Mouse (Mus musculus): ENCODE measurements around the gene Tceanc2. TPM values are rescaled to one million over a fixed set of nuclear protein-coding genes. Genes with fewer than 3 reads are reported as not detected.

Tceanc2 gene
- total and polyA plus RNA-seq, 3 experiments = 16.5 to 34.8 (median 24.8) TPM

DNA sequence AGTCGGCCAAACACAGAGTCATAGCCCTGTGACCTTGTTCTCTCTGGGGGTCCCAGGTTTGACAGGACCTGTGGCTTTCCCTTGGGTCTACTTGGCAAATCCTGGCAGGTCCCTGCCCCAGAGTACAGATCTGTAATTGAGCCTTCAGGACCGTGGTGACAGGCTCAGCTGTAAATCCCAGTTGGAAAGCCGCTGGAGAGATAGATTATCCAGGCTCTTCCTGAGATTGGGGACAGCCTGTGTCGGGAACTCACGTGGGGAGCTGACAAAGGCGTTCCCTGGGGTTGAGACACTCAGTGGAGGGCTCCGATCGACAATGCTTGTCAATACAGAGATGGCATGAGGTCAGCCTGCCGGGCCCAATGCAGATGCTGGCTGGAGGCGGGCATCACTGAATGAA lies 52.5 kb downstream of the Tceanc2 start:
- no peak overlapping the region for H3K9ac ChIP-seq (ENCODE audit: insufficient read depth, low read depth)
- no peaks in the 10 kb centered on the region for H3K36me3 ChIP-seq (replicated peaks in 1 of 2; ENCODE audit: control insufficient read depth in 1 of 2, insufficient read depth in 1 of 2, low read length in 1 of 2)
- no peak overlapping the region for H3K4me3 ChIP-seq (replicated peaks in 1 of 3; ENCODE audit: low read depth in 2 of 3, low read length in 2 of 3, poor library complexity in 1 of 3)
- no peaks in the 10 kb centered on the region for H3K27me3 ChIP-seq (replicated peaks)
- no peak for TF ChIP-seq CHD1 (IDR thresholded peaks at IDR 0.05; ENCODE audit: low read depth, low read length)
- TF ChIP-seq ZC3H11A (IDR thresholded peaks at IDR 0.05; ENCODE audit: low read depth, low read length) = no peak
- TF ChIP-seq PAX5 (IDR thresholded peaks at IDR 0.05; ENCODE audit: low read length) = no peak
- no peak for TF ChIP-seq CTCF (conservative IDR thresholded peaks at IDR 0.05 in 1 of 2, IDR thresholded peaks at IDR 0.05 in 1 of 2; ENCODE audit: low read depth in 2 of 2, low read length in 2 of 2)
- no peak for TF ChIP-seq POLR2A (IDR thresholded peaks at IDR 0.05; ENCODE audit: low read depth, low read length)
- no peak for TF ChIP-seq MYC (IDR thresholded peaks at IDR 0.05; ENCODE audit: low read depth, low read length)
- no peak for TF ChIP-seq USF1 (IDR thresholded peaks at IDR 0.05; ENCODE audit: low read depth, low read length)
- no peak for TF ChIP-seq JUN (IDR thresholded peaks at IDR 0.05; ENCODE audit: insufficient read depth, low read depth, low read length)
- in situ Hi-C loops (cut with MboI; ENCODE audit: low pct_ligation_motif_present, low pct_unique_long_range_greater_than_20kb, low sequenced_read_pairs) (no loop called here), dilution Hi-C loops (cut with MboI; ENCODE audit: extremely low pct_ligation_motif_present, extremely low pct_unique_long_range_greater_than_20kb, low sequenced_read_pairs) (no loop called here)
- no peaks in the 10 kb centered on the region for H3K9me3 ChIP-seq (replicated peaks; ENCODE audit: low read length)
- H3K79me2 ChIP-seq (replicated peaks; ENCODE audit: control insufficient read depth, extremely low read depth, insufficient read depth, poor library complexity, severe bottlenecking) = no peaks in the 10 kb centered on the region
- no peak for DNase-seq (ENCODE audit: extremely low read depth)
- no peak overlapping the region for H3K27ac ChIP-seq (ENCODE audit: insufficient read depth, low read depth)
- H3K4me2 ChIP-seq (ENCODE audit: insufficient read depth, low read depth, poor library complexity, severe bottlenecking) = no peak overlapping the region
- peaks cover 15 to 43% of the 10 kb centered on the region in 2 experiments for H3K4me1 ChIP-seq (ENCODE audit: control insufficient read depth in 1 of 2, insufficient read depth in 2 of 2)

DNA sequence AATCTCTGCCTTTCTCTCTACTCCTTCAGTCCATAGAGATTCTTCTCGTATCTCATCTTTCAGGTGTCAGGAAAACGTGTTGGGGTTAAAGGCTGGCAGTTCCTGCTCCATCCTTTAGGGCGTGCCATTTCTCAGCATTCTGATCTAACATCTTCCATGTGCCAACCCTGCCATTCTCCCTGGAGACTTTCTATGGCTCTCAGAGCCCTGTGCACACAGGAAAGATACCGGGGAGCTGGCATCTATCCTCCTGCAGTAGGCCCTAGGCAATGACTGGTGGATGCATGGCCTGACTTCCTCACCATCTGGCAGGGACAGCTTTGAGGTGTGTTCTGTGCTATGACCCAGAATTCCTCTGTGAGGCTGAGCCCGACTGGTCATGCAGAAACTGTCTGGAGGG lies 53.8 kb downstream of the Tceanc2 start:
- H3K27ac ChIP-seq (ENCODE audit: insufficient read depth, low read depth) = no peak overlapping the region
- H3K4me2 ChIP-seq (ENCODE audit: insufficient read depth, low read depth, poor library complexity, severe bottlenecking) = no peak overlapping the region
- no peak for DNase-seq (ENCODE audit: extremely low read depth)
- peaks cover 6 to 33% of the 10 kb centered on the region in 2 experiments for H3K4me1 ChIP-seq (ENCODE audit: control insufficient read depth in 1 of 2, insufficient read depth in 2 of 2)
- no peaks in the 10 kb centered on the region for H3K36me3 ChIP-seq (replicated peaks in 1 of 2; ENCODE audit: control insufficient read depth in 1 of 2, insufficient read depth in 1 of 2, low read length in 1 of 2)
- no peak overlapping the region for H3K4me3 ChIP-seq (replicated peaks in 1 of 3; ENCODE audit: low read depth in 2 of 3, low read length in 2 of 3, poor library complexity in 1 of 3)
- dilution Hi-C loops (cut with MboI; ENCODE audit: extremely low pct_ligation_motif_present, extremely low pct_unique_long_range_greater_than_20kb, low sequenced_read_pairs) (no loop called here), in situ Hi-C loops (cut with MboI; ENCODE audit: low pct_ligation_motif_present, low pct_unique_long_range_greater_than_20kb, low sequenced_read_pairs) (no loop called here)
- H3K27me3 ChIP-seq (replicated peaks) = no peaks in the 10 kb centered on the region
- no peak overlapping the region for H3K9ac ChIP-seq (ENCODE audit: insufficient read depth, low read depth)
- TF ChIP-seq CTCF (conservative IDR thresholded peaks at IDR 0.05 in 1 of 2, IDR thresholded peaks at IDR 0.05 in 1 of 2; ENCODE audit: low read depth in 2 of 2, low read length in 2 of 2) (peak in 1 of 2 experiments; percentile 27; a peak in 2 of 4 replicates), MAX (IDR thresholded peaks at IDR 0.05; ENCODE audit: low read length) (no peak), SMC3 (IDR thresholded peaks at IDR 0.05; ENCODE audit: low read depth, low read length) (peak; percentile 18), GABPA (IDR thresholded peaks at IDR 0.05; ENCODE audit: insufficient replicate concordance, low read depth, low read length) (no peak), RAD21 (IDR thresholded peaks at IDR 0.05; ENCODE audit: low read depth, low read length) (peak; percentile 21)
- no peaks in the 10 kb centered on the region for H3K9me3 ChIP-seq (replicated peaks; ENCODE audit: low read length)
- no peaks in the 10 kb centered on the region for H3K79me2 ChIP-seq (replicated peaks; ENCODE audit: control insufficient read depth, extremely low read depth, insufficient read depth, poor library complexity, severe bottlenecking)

DNA sequence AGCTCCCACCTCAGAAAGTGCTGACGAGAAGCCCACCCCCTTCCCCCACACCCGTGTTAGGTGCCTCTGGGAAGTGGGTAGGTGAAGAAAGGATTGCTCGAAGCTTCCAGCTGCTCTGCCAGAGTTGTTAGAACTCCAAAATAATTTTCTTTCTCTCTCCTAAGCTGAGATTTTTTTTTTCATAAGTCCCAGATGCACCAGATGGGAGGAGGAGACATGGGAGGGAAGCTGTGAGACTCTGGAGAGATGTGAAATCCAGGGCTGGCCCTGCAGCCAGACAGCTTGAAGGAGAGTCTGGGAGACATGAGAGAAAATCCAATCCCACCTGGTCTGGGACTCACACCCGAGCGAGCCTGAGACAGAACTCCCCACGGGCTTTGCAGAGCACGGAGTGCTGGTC lies 54.5 kb downstream of the Tceanc2 start:
- in situ Hi-C loops (cut with MboI; ENCODE audit: low pct_ligation_motif_present, low pct_unique_long_range_greater_than_20kb, low sequenced_read_pairs) (no loop called here), dilution Hi-C loops (cut with MboI; ENCODE audit: extremely low pct_ligation_motif_present, extremely low pct_unique_long_range_greater_than_20kb, low sequenced_read_pairs) (no loop called here)
- Histone ChIP-seq H3K79me2 (replicated peaks; ENCODE audit: control insufficient read depth, extremely low read depth, insufficient read depth, poor library complexity, severe bottlenecking) (no peaks in the 10 kb centered on the region), H3K27ac (ENCODE audit: insufficient read depth, low read depth) (no peak overlapping the region), H3K36me3 (replicated peaks in 1 of 2; ENCODE audit: control insufficient read depth in 1 of 2, insufficient read depth in 1 of 2, low read length in 1 of 2) (no peaks in the 10 kb centered on the region), H3K4me3 (replicated peaks in 1 of 3; ENCODE audit: low read depth in 2 of 3, low read length in 2 of 3, poor library complexity in 1 of 3) (no peak overlapping the region), H3K4me2 (ENCODE audit: insufficient read depth, low read depth, poor library complexity, severe bottlenecking) (no peak overlapping the region), H3K4me1 (ENCODE audit: control insufficient read depth in 1 of 2, insufficient read depth in 2 of 2) (peaks cover 0 to 27% of the 10 kb centered on the region in 2 experiments; a peak in 2 of 4 replicates), H3K9ac (ENCODE audit: insufficient read depth, low read depth) (no peak overlapping the region), H3K27me3 (replicated peaks) (no peaks in the 10 kb centered on the region), H3K9me3 (replicated peaks; ENCODE audit: low read length) (no peaks in the 10 kb centered on the region)
- TF ChIP-seq MYC (IDR thresholded peaks at IDR 0.05; ENCODE audit: low read depth, low read length) (no peak), RCOR1 (conservative IDR thresholded peaks at IDR 0.05; ENCODE audit: low read depth, low read length) (no peak)
- no peak for DNase-seq (ENCODE audit: extremely low read depth)

Data from CH12.LX (cell line).